Mouse (Mus musculus): ENCODE data around the gene Epha1.

GRCm38 (mm10) chr6:42372816-42373547, at the start of gene Epha1:
- TF ChIP-seq CTCF (IDR thresholded peaks at IDR 0.05; ENCODE audit: low read depth, low read length), result no peak
- TF ChIP-seq EP300 (IDR thresholded peaks at IDR 0.05; ENCODE audit: insufficient read depth, low read depth, low read length), result no peak

Measured in ES-Bruce4 (cell line).